Mouse (Mus musculus) fat pad, adult 2 months (tissue): Measurements from ENCODE around the gene Pparg.

ENCODE experiments used
- DNase-seq: peaks from one replicate; pipeline ENCODE4 v3.0.0-alpha.2; 2011; ENCODE audit warnings: low read depth, low spot score; ENCODE audit errors: extremely low read depth

Gene Pparg

DNA sequence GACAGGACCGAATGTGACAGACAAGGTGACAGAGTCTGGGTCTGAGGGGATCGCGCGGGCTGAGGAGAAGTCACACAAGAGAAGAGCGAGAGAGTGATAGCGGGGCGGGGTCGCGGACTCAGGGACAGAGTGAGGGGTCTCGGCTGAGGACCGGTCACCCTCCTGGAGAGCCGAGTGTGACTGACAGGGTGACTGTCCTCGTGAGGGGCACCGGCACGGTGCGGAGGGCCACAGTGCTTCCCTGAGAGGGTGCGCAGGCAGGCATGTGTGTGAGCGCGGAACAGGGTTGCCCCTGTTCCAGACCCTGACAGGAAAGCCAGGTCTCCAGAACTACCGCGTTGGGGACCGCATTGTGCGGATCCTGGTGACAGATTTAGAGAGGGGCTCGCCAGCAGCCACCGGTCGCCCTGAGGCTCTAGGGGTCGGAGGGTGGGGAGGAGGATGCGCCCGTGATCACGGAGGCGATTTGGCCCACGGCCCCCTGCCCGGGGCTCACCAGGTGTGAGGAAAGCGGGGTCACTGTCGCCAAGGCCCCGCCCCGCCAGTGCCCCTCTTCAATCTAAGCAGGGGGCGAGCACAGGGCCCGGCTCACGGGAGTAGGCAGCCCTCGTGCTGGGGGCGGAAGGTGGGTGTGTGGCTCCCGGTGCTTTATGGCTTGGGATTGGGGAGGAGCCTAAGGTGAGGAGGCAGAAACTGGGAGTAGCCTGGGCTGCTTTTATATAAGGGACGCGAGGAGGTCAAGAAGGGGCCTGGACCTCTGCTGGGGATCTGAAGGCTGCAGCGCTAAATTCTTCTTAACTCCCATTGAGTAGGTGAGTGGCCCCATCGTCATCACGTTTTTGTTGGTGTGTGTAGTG lies 1.1 kb downstream of the Pparg start:
- no peak for DNase-seq

DNA sequence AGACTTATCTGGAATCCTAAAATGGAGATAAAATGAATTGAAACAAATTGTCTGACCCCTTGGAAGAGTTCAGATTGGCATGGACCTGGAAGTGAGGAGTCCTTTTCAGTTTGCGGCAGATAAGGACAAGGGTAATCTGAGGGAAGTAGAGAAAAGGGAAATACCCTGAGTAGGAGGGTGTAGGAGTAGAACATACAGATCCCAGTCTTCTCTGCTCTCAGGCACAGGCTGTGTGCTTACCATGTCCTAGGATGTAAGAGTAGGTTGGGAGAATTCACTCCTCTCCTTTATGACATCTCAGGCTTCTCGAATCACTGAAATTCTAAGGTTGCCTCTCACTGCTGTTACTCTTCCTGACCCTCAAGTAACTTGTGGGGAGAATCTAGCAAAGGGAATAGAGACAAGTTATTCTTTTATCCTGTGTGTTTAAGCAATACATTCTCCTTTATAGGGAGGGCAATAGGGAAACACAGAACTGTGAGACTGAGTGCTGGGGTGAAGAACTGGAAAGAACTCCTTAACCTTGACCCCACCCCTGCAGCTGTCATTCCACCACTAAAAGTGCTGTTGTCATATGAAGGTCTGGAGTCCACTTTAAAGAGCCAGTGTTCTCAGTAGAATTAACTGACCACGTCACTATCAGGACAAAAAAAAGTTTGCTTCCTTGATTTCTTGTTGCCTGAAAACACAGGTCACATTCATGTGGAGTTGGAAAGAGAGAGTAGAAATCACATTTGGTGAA lies 6.3 kb downstream of the Pparg start:
- DNase-seq: peak; percentile 59

DNA sequence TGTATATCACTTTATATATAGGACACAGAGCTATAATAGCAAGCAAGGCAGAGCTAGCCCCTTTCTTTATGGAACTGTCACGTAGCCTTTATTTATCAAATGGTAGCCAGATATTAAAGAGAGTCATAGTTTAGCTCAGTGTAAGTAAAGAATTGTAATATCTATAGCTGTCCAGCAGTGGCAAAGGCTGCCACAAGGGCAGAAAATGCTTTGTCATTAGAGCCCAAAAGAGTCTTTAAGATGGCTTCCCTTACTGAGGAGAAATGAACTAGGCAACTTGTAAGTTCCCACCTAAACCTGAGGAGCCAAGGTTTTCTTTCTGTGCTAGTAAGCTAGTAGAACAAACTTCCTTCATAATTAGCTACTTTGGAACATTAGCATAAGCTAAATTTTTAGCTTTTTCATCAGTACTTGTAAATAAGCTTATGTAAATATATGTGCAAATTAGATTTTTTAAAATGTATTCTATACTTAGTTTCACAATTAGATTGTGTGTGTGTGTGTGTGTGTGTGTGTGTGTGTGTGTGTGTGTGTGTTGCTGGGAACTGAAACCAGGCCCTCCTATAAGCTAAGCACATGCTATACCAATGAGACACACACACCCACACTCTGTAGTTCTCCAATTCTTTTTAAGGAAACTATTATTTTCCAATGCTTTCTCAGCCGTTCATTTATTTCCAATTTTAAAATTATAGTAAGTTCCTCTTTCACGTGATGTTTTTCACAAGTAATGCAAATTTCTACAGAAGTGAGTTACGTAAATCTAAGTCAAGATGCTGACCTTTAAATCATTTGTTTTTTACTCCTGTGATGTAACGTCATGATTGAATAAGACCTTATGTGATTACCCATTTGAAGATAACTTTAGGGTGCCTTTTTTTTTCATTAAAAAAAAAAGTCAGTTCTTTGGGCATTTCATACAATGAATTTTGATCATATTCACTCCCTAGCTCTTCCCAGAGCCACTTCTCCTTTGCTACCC lies 14.4 kb downstream of the Pparg start:
- DNase-seq: no peak

DNA sequence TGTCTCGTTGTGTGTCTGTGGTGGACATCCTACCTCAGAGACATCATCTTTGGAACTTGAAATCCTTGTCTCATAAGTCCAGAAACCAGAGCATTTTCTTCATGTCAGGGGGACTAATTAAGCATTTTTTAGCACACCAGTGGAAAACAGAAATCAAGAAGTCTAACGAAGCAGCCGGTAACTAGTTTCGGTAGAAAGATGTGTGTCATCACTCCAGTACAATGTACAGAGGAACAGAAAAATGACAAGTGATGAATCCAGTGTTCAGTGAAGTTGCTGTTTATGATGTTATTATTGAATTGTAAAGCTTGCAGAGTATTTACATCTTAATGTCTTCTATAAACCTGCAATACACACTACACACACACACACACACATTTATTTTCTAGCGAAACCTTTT lies 19.8 kb downstream of the Pparg start:
- no peak for DNase-seq

DNA sequence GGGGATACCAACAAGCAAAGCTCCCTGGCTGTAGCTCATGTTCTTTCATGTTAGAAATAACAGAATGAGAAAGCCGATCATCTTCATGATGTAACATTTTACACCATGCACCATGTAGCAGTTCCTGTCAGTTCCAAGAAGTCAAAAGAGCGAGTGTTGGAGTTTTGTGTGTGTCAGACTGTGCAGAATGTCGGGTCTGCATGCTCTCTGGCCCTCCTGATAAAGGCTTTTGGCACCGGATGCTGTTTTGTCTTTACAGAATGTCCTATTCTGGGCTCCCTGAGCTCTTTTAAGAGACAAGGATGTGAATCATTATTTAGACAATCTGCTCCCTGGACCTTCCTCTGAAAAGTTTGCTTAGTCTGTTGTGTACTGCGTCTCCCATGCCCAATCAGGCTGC lies 22.0 kb downstream of the Pparg start:
- DNase-seq: no peak

DNA sequence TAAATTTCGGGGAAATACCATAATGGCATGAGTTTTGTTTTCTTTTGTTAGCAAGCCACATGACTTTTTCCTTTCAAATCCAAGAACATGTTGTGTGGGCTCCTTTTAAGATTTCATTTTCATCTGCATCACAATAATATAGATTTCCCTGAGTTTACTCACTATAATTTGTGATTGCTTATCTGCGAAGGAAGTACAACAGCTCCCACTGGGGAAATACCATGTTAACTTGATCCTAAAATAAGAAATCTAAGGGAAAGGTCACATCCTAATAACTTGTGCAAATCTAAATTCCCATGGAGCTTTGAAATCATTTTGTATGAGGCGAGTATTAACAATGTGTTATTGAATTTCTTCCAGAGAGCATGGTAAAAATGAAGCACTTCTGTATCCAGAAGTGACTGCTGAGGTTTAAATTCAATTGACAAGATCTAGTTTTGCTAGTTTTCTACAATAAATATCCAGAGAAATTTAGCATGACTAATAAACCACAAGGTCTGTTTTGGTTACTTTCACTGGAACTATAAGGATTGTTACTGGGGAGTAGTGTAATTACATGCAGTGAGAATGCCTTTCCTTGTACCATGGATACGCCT lies 29.3 kb downstream of the Pparg start:
- no peak for DNase-seq

DNA sequence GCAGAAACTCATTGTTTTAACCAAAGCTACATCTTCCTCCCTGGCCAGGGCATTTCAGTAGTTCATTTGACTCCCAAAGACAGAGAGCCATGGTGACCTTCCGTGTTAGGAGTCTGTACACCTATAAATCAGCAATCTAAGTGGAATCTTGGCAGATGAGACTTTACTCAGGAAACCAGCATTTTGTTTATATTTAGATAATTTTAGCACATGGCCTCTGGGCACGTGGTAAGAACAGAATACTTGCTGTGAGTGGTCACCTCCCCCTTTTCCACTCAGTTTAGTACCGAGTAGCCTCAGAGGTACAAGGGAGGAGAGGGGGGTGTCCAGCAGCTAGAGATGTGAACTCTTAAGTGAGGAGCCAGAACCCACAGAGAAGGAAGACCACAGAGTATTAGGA lies 36.2 kb downstream of the Pparg start:
- no peak for DNase-seq

DNA sequence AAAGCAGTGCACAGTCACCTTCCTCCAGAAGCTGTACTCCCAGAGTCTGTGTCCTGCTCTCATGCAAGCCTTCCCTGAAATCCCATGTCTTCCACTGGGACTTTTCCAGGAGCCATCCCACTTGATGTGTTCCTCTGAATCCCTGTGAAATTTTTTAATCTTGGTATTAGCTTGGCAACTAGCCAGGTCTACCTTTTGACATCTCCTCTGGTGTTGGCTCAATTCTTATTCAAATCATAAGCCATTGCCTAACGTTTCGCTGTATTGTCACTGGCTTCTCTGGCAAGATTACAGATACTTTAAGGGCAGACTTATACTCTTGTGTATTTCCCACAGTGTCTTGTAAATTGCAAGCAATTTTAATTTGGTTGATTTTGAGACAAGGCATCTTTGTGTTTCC lies 43.6 kb downstream of the Pparg start:
- peak; percentile 97 for DNase-seq

DNA sequence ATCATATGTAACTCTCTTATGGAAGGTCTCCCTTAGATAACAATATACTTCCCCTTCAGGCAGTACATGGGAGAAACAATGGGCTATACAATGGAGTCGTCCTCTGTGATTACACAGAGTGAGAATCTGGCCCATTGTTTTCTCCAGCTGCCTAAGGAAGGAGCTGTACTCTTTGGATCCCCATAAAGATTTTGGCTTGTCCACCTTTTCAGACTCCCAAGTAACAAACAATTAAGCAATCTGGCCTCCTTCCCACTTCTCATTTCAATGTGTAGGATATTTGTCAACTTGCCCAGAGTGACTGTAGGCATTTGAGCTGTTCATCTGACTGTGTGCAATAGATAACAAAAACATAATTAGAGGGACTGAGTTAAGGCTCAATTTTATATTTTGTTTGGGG lies 50.7 kb downstream of the Pparg start:
- DNase-seq: peak; percentile 98

DNA sequence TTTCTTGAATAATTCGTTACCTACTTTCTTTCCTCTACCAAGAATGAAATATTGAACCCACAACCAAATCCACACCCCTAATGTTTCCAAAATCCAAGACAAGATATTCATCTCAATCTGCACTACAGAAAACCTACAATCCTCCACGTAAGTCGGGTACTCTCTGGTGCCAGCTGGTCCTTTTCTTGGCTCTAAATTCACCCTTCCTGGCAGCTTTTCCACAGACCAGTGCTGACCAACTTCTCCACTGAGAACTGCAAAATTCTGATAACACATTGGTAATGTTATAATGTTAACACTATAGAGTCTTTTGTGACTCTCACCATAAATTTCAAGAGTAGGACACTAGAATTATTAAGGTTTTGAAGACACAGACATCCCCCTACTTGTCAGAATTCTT lies 57.4 kb downstream of the Pparg start:
- DNase-seq: no peak

DNA sequence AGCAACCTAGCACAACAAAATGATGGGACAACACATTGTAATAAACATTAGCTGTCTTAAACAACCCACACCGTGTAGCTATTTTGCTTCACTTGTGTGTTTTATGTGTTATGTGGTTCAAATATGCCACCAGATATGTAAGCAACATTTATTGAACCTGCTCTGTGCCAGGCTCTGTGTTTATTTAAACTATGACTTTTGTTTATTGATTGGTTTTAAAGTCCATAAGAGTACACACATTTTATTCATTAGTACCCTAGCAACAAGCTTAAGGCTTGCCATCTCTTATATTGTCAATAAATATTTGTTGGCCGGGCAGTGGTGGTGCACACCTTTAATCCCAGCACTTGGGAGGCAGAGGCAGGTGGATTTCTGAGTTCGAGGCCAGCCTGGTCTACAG lies 58.2 kb downstream of the Pparg start:
- no peak for DNase-seq

DNA sequence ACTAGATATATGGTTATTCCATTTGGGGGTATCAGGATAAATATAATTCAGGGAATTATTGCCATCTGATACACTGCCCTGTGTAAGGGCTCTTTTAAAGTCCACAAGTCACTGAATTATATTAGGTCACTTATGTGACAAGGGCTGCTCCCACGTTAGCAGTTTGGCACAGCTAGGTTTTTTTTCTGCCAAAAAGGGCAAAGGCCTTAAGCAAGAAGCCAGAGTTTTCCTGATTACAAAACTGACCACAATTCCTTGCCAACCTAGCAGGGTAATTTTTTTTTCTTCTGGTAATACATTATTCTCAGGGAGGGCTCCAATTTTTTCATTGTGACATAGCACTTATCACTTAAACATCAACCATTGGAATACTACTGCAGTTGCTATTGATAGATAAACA lies 60.2 kb downstream of the Pparg start:
- DNase-seq: no peak

DNA sequence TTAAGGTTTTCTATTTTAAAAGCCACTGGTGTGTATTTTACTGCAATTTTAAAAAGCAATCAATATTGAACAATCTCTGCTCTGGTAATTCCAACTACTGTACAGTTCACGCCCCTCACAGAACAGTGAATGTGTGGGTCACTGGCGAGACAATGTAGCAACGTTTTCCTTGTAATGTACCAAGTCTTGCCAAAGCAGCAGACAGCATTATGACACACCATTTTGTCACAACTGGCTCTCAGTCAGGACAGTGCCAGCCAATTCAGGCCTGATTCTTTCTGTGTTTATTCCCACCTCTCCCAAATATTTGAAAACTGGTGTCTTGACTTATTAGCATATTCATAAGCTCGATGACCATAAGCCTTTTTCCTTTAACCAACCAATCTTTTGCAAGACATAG lies 60.9 kb downstream of the Pparg start:
- no peak for DNase-seq

DNA sequence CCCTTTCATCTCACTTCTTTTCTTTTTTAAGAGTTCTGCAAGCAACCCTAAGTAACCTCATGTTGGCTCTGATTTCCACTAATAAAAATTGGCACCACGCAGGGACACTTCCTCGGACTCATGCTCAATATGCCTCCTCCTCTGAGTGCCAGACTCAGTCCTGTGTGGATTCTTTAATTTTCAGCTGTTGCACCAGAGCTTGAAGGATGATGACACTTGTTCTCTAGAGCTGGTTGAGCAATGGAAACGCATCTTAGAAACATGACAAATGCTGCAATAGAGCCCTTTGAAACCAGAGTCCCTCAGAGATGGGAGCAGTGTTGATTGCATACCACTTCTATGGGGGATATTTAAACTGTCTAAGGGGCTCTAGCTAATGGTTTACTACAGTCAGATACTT lies 63.7 kb downstream of the Pparg start:
- DNase-seq: no peak

DNA sequence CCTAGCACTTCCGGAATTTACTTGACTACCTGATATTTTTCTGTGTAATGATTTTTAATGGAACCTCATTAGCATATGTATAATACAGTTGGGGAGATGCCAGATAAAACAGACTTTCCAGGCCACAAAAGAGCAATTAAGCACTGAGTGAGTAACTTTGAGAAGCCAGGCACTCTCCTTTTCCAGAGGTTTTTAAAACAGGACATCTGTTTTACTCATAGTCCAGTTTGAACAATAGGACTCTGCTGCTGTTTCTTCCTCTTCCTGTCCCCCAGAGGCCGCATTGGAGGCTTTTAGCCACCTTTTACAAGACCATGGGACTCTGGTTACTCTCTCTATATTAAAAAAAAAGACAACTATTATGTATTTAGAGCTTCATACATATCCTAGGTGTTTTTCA lies 72.0 kb downstream of the Pparg start:
- DNase-seq: no peak

DNA sequence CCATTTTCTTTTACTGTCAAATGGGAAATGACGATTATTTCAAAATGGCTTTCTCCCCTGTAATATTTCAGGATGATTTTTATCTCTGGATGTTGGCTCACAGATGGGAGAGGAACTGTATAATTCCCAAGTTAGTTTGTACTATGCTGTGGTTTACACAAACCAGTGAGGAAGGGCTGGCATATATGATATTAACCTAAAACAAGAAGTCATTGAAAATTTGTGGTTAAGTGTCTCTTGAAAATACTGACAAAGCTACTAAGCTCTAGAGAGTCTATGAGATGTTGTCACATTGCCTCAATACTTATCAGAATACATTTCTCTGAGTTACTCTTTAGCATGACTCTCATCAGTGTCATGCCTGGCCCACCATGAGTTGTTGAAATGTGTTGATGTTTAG lies 73.3 kb downstream of the Pparg start:
- no peak for DNase-seq

DNA sequence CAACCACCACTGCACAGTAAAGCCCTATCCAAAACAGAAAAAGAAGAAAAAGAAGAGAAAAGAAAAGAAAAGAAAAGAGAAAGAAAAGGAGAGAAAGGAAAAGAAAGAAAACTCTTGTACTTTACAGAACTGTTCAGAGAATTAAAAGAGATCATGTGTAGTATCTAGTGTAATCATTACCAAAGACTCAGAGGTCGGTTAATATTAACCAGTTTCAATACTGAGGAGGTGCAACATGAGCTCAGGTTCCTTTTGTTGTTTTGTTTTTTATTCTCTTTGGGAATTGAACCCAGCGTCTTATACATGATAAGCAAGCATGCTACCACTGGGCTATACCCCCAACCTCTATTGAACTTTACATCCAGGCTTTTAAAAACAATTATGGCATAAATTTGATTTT lies 74.1 kb downstream of the Pparg start:
- DNase-seq: no peak

DNA sequence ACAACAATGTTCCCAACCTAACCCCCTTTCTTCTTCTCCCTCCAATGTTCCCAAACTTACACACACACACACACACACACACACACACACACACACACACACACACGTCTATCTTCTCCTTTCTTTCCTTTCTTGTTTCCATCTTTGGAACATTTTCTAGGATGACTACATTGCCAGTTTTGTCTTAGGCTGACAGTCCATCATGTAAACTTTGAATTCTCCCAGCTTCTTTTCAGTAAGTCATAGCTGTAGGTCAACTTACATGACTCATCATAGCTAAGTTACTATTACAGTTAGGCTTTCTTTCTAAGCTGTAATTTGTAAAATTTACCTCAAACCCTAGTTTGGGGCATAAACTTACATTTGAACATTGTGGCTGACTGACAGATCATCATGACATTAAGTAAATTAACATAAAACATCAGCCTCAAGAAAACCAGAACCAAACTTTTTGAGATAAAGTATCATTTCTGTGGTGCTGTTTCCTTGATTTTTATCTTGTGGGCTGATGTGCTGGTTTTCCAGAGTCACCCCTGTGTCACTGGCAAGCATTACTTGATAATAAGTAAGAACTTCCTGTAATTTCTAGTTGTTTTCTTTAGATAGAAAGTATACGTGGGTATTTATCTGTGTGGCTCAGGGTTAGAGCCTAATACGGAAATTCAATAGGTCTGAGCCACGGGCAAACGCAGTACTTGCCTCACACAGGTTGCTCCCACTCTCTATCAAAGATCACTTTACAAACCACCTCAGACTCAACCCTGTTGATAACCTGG lies 79.7 kb downstream of the Pparg start:
- no peak for DNase-seq

DNA sequence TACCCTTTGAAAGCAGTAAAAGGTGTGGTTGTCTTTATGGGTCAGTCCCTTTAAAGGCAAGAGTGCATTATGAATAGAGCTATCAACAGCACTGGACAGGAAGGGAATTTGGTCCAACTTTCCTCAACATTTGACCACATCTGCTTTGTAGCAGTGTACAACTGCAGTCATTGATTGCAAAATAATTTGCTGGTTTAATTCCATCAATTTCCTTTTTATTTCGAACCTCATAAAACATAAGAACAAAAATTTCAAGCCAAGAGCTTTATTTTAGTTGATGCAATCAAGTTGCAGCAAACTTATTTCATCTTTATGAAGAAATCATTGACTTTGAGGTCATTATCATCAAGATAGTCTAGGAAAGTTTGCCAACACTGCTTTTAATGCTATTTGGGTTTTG lies 91.8 kb downstream of the Pparg start:
- peak; percentile 25 for DNase-seq

DNA sequence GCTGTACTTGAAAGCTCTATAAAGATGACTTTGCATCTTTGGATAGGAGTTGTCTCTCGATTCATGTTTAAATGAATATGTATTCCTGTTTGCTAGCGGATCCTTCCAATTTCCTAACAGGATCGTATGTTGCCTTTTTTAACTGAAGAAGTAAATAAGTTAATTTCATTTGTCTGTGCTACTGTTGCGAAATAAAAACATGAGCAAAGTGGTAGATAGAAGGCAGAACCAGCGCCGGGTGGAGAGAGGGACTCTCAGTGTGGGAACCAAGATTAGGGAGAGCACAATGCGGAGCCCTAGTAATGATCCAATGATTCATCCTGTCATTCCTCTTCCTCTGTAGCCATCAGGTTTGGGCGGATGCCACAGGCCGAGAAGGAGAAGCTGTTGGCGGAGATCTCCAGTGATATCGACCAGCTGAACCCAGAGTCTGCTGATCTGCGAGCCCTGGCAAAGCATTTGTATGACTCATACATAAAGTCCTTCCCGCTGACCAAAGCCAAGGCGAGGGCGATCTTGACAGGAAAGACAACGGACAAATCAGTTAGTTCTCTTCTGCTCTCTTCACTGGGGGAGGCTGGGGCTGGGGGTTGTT lies 102.1 kb downstream of the Pparg start:
- peak; percentile 31 for DNase-seq
